Mouse (Mus musculus): ENCODE data around the gene Cnbd2. TPM values are rescaled to one million over a fixed set of nuclear protein-coding genes. Genes with fewer than 3 reads are reported as not detected.

The Cnbd2 gene
- polyA plus RNA-seq, 1 experiment from 2014 or later = 4.3 TPM

DNA sequence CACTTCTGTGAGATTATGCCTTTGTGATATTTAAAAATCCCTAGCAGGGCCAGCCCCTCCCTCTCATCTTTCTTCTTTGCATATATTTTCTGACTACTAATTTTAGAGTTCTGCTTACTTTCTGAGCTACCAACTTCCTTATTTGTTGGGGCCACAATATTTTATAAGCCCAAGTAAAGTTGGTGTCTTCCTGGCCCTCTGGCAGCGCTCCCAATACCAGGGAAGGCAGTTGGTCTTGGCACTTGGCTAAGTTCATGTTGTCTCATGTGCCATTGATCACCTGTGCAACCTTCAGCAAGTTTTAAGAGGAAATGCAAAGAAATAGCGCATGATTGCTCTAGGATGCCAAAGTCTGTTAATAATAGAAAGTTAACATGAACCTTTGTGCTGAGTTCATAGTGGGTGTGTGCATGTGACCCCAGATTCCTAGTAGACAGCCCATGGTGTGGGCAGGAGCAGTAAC lies 16.5 kb upstream of the Cnbd2 start:
- no peaks in the 10 kb centered on the region for H3K27me3 ChIP-seq (replicated peaks)
- ATAC-seq (ENCODE audit: insufficient read depth, low FRiP score, low read depth) = no peak

GRCm38 (mm10) chr2:156296190-156296589 lies 15.9 kb upstream of the Cnbd2 start:
- Histone ChIP-seq H3K36me3 (peaks cover 20% of the 10 kb centered on the region), H3K4me3 (replicated peaks) (no peak overlapping the region), H3K4me2 (no peak overlapping the region), H3K27me3 (replicated peaks) (no peaks in the 10 kb centered on the region), H3K4me1 (no peaks in the 10 kb centered on the region; the same call in 1 of the 2 replicates), H3K9me3 (no peaks in the 10 kb centered on the region), H3K27ac (peak overlapping the region; percentile 6; the same call in 1 of the 2 replicates), H3K9ac (no peak overlapping the region)
- 0 out of 2 replicates have a peak, but pooled peaks have one; percentile 50 for ATAC-seq (ENCODE audit: insufficient read depth, low FRiP score, low read depth)
- whole genome bisulfite sequencing = 75% methylated on average over 3 of the region's 3 CpGs

More for the DNA sequence above, 16.5 kb upstream of the Cnbd2 start:
- Histone ChIP-seq H3K4me1 (no peaks in the 10 kb centered on the region; the same call in 1 of the 2 replicates), H3K36me3 (peaks cover 15% of the 10 kb centered on the region), H3K9ac (no peak overlapping the region), H3K4me3 (replicated peaks) (no peak overlapping the region), H3K9me3 (no peaks in the 10 kb centered on the region), H3K27ac (peak overlapping the region; percentile 6; the same call in 1 of the 2 replicates), H3K4me2 (no peak overlapping the region)
- WGBS = 95% methylated on average over 2 of the region's 2 CpGs

GRCm38 (mm10) chr2:156297653-156298052 lies 14.4 kb upstream of the Cnbd2 start:
- no peaks in the 10 kb centered on the region; the same call in 1 of the 2 replicates for H3K4me1 ChIP-seq
- H3K27me3 ChIP-seq (replicated peaks) = no peaks in the 10 kb centered on the region
- H3K27ac ChIP-seq = 0 out of 2 replicates have a peak overlapping the region, but pooled peaks have one; percentile 26
- no peak overlapping the region for H3K9ac ChIP-seq
- no peaks in the 10 kb centered on the region for H3K9me3 ChIP-seq
- ATAC-seq (ENCODE audit: insufficient read depth, low FRiP score, low read depth) = peak; percentile 78
- WGBS = 33% methylated on average over 3 of the region's 3 CpGs
- no peak overlapping the region for H3K4me2 ChIP-seq
- no peak overlapping the region for H3K4me3 ChIP-seq (replicated peaks)
- H3K36me3 ChIP-seq = peaks cover 20% of the 10 kb centered on the region

- Histone ChIP-seq H3K9me3 (no peaks in the 10 kb centered on the region), H3K4me2 (no peak overlapping the region), H3K27ac (0 out of 2 replicates have a peak overlapping the region, but pooled peaks have one; percentile 26), H3K36me3 (peaks cover 20% of the 10 kb centered on the region), H3K4me3 (replicated peaks) (no peak overlapping the region), H3K27me3 (replicated peaks) (no peaks in the 10 kb centered on the region), H3K9ac (no peak overlapping the region), H3K4me1 (no peaks in the 10 kb centered on the region; the same call in 1 of the 2 replicates)
- 65% methylated on average over 7 of the region's 7 CpGs for WGBS
- ATAC-seq (ENCODE audit: insufficient read depth, low FRiP score, low read depth) = no peak
Observed at GRCm38 (mm10) chr2:156298458-156298857, 13.6 kb upstream of the Cnbd2 start.

DNA sequence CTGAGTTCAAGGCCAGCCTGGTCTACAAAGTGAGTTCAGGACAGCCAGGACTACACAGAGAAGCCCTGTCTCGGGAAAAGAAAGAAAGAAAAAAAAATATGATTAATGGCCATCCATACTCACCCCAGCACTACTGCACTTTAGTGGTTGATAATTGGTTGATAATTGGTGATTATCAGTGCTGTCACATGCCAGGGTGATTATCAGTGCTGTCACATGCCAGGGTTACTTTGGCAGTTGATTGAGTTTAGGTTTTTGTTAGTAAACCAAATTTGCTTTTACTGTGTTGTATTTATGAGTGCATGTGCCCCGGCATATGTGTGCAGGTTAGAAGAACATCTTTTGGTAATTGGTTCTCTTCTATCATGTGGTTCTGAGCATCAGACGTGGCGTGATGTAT lies 10.0 kb upstream of the Cnbd2 start:
- no peaks in the 10 kb centered on the region for H3K9me3 ChIP-seq
- ATAC-seq (ENCODE audit: insufficient read depth, low FRiP score, low read depth) = no peak
- H3K9ac ChIP-seq = no peak overlapping the region
- peaks cover 23% of the 10 kb centered on the region for H3K36me3 ChIP-seq
- no peak overlapping the region for H3K4me2 ChIP-seq
- H3K27me3 ChIP-seq (replicated peaks) = no peaks in the 10 kb centered on the region
- H3K27ac ChIP-seq = no peak overlapping the region
- H3K4me3 ChIP-seq (replicated peaks) = no peak overlapping the region
- H3K4me1 ChIP-seq = no peaks in the 10 kb centered on the region; the same call in 1 of the 2 replicates
- WGBS = 77% methylated on average over 4 of the region's 4 CpGs

DNA sequence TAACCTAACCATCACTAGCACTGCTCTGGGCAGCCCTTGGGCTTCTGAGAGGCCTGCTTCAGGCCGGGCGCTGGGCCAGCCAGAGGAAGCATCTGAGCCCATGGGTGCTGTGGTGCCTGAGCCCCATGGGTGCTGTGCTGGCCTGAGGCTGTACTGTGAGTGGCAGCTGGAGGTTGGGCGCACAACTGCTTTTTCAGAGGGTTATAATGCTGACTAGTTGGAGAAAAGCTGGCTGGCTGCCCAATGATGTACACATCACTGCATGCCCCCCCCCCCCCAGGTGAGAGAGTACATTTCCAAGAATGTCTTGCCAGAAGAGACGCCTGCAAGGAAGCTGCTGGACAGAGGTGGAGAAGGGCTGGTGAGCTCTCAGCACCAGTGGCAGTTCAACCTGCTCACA lies 7.7 kb upstream of the Cnbd2 start:
- Histone ChIP-seq H3K27me3 (replicated peaks) (no peaks in the 10 kb centered on the region), H3K9ac (no peak overlapping the region), H3K36me3 (peaks cover 23% of the 10 kb centered on the region), H3K4me2 (no peak overlapping the region), H3K27ac (no peak overlapping the region), H3K9me3 (no peaks in the 10 kb centered on the region), H3K4me1 (no peaks in the 10 kb centered on the region; the same call in 1 of the 2 replicates), H3K4me3 (replicated peaks) (no peak overlapping the region)
- ATAC-seq (ENCODE audit: insufficient read depth, low FRiP score, low read depth) = 0 out of 2 replicates have a peak, but pooled peaks have one; percentile 45
- 95% methylated on average over 4 of the region's 4 CpGs for WGBS

DNA sequence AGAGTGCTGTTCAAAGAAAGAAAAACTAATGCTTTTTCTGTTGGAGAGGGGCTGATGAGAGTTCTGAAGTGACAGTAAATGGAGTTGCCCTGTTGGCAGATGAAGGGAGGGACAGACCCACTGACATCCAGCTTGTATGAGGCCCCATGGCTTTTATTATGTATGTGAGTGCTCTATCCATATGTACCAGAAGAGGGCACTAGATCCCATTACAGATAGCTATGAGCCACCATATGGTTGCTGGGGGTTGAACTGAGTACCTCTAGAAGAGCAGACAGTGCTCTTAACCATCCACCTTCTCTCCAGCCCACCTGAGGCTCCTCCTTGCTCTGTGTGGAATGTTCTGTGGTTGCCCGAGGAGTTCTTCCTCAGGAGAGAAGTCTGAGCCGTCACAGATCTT lies 6.3 kb upstream of the Cnbd2 start:
- no peaks in the 10 kb centered on the region; the same call in 1 of the 2 replicates for H3K4me1 ChIP-seq
- H3K27ac ChIP-seq = no peak overlapping the region
- H3K36me3 ChIP-seq = peaks cover 18% of the 10 kb centered on the region
- H3K9ac ChIP-seq = no peak overlapping the region
- WGBS = 82% methylated on average over 2 of the region's 2 CpGs
- H3K9me3 ChIP-seq = no peaks in the 10 kb centered on the region
- H3K27me3 ChIP-seq (replicated peaks) = no peaks in the 10 kb centered on the region
- no peak for ATAC-seq (ENCODE audit: insufficient read depth, low FRiP score, low read depth)
- no peak overlapping the region for H3K4me3 ChIP-seq (replicated peaks)
- no peak overlapping the region for H3K4me2 ChIP-seq

GRCm38 (mm10) chr2:156307261-156307660 lies 4.8 kb upstream of the Cnbd2 start:
- no peak for ATAC-seq (ENCODE audit: insufficient read depth, low FRiP score, low read depth)
- Histone ChIP-seq H3K4me2 (no peak overlapping the region), H3K4me1 (peaks cover 5% of the 10 kb centered on the region), H3K9ac (no peak overlapping the region), H3K36me3 (peaks cover 15% of the 10 kb centered on the region), H3K4me3 (replicated peaks) (no peak overlapping the region), H3K9me3 (no peaks in the 10 kb centered on the region), H3K27ac (no peak overlapping the region), H3K27me3 (replicated peaks) (no peaks in the 10 kb centered on the region)
- WGBS = 50% methylated on average over 5 of the region's 5 CpGs

GRCm38 (mm10) chr2:156309948-156310347 lies 2.2 kb upstream of the Cnbd2 start:
- 92% methylated on average over 5 of the region's 5 CpGs for WGBS
- Histone ChIP-seq H3K9me3 (no peaks in the 10 kb centered on the region), H3K4me2 (no peak overlapping the region)

DNA sequence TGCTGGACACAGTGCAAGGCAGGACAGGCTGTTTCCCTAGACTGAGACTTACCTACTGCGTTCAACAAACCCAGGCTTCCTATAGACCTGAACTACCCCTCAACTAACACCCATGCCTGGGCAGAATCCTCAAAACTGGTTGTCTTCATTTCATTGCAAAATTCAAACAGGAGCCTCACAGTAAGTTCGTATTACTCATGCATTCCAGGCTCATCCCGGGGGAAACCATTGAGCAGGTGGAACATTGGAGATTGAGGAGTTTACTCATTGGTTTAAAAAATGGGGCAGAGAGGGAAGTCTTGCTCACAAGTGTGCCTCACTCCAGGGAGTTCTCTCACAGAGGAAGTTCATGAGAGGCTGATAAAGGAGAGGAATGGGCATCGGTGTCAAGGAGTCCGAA lies 1.6 kb upstream of the Cnbd2 start:
- Histone ChIP-seq H3K9ac (no peak overlapping the region), H3K4me1 (peaks cover 5% of the 10 kb centered on the region)

More at GRCm38 (mm10) chr2:156309948-156310347, 2.2 kb upstream of the Cnbd2 start:
- Histone ChIP-seq H3K27ac (no peak overlapping the region), H3K27me3 (replicated peaks) (no peaks in the 10 kb centered on the region), H3K4me3 (replicated peaks) (no peak overlapping the region), H3K36me3 (peaks cover 8% of the 10 kb centered on the region), H3K4me1 (peaks cover 5% of the 10 kb centered on the region), H3K9ac (no peak overlapping the region)
- no peak for ATAC-seq (ENCODE audit: insufficient read depth, low FRiP score, low read depth)

DNA sequence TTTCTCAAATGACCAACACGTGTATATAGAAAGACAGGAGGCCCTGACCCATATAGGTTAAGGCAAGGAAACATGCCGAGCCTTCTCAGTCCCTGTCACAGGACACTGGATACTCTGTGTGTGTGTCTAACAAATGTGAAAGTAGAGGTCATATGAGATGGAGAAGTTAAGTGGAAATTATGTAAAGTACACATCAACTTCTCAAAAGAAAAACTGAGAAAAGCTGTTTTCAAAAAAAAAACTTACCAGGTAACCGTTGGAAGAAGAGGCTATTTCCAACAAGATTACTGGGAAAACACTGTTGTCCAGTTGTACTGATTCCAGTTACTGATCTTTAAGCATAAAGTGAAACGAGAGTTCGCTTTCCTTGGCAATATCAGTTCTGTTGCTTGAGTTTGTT lies 1.2 kb upstream of the Cnbd2 start:
- H3K9ac ChIP-seq = no peak overlapping the region
- peak overlapping the region; percentile 88; the same call in 1 of the 2 replicates for H3K4me2 ChIP-seq
- peaks cover 5% of the 10 kb centered on the region for H3K4me1 ChIP-seq
- H3K4me3 ChIP-seq (replicated peaks) = peak overlapping the region; percentile 86
- H3K9me3 ChIP-seq = no peaks in the 10 kb centered on the region
- H3K36me3 ChIP-seq = 0 out of 2 replicates have a peak, but pooled peaks cover 3% of the 10 kb centered on the region
- 88% methylated on average over 5 of the region's 5 CpGs for WGBS
- no peak for ATAC-seq (ENCODE audit: insufficient read depth, low FRiP score, low read depth)
- no peaks in the 10 kb centered on the region for H3K27me3 ChIP-seq (replicated peaks)
- H3K27ac ChIP-seq = no peak overlapping the region

More for the DNA sequence above, 1.6 kb upstream of the Cnbd2 start:
- 0 out of 2 replicates have a peak, but pooled peaks cover 3% of the 10 kb centered on the region for H3K36me3 ChIP-seq
- no peaks in the 10 kb centered on the region for H3K27me3 ChIP-seq (replicated peaks)
- no peak overlapping the region for H3K4me3 ChIP-seq (replicated peaks)
- ATAC-seq (ENCODE audit: insufficient read depth, low FRiP score, low read depth) = no peak
- no peak overlapping the region for H3K27ac ChIP-seq
- 93% methylated on average over 5 of the region's 5 CpGs for WGBS
- H3K4me2 ChIP-seq = no peak overlapping the region
- H3K9me3 ChIP-seq = no peaks in the 10 kb centered on the region

DNA sequence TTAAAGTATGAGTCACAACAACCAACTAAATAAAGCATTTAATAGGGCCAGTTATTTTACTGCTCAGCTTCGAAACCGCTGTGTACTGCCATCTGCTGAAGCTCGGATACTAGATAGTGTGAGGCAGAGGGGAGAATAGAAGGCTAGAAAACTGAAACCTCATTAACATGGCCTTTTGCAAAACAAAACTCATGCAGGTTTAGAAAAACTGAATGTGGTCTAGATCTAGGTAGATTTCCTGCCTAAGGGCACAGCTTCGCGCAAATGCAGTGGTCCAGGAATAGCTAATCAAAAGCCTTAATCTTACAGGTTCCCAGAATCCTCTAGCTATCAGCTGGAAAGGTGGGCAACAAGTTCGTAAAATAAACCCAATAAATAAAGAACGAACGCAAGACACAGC lies 658 bp upstream of the Cnbd2 start:
- Histone ChIP-seq H3K27ac (peak overlapping the region; percentile 98), H3K9ac (peak overlapping the region; percentile 90; the same call in 1 of the 2 replicates)

More for the DNA sequence above, 658 bp upstream of the Cnbd2 start:
- Histone ChIP-seq H3K4me3 (replicated peaks) (peak overlapping the region; percentile 86), H3K27me3 (replicated peaks) (no peaks in the 10 kb centered on the region), H3K36me3 (0 out of 2 replicates have a peak, but pooled peaks cover 3% of the 10 kb centered on the region), H3K4me1 (peaks cover 5% of the 10 kb centered on the region), H3K9me3 (no peaks in the 10 kb centered on the region), H3K4me2 (peak overlapping the region; percentile 88)
- WGBS = 24% methylated on average over 8 of the region's 8 CpGs
- no peak for ATAC-seq (ENCODE audit: insufficient read depth, low FRiP score, low read depth)
